Mouse (Mus musculus): ENCODE results near the gene Gm20388. TPM values are rescaled to one million over a fixed set of nuclear protein-coding genes. Genes with fewer than 3 reads are reported as not detected.
A peak's percentile ranks its signal among the peaks of the same experiment; 100 is the strongest.
"Not testable (repeated sequence)": the region's sequence is repeated elsewhere in the genome, so short reads cannot be mapped to it uniquely, and the experiment has no call there.

The Gm20388 gene
- total RNA-seq, 1 experiment = 27.0 TPM

- Histone ChIP-seq H3K9ac (ENCODE audit: insufficient read depth, low read depth, low read length, poor library complexity, severe bottlenecking) (peak overlapping the region; percentile 19; the same call in 1 of the 2 replicates), H3K36me3 (ENCODE audit: control insufficient read depth, insufficient read depth, low read length, poor library complexity, severe bottlenecking) (no peaks in the 10 kb centered on the region), H3K27ac (ENCODE audit: insufficient read depth, low read depth, low read length, poor library complexity, severe bottlenecking) (no peak overlapping the region), H3K4me1 (ENCODE audit: control insufficient read depth in 2 of 2, insufficient read depth in 2 of 2, low read length in 2 of 2, poor library complexity in 1 of 2) (peaks cover 6 to 31% of the 10 kb centered on the region in 2 experiments; a peak in 2 of 4 replicates), H3K9me3 (ENCODE audit: control insufficient read depth, insufficient read depth, low read depth, low read length) (no peaks in the 10 kb centered on the region), H3K4me3 (ENCODE audit: insufficient read depth in 1 of 2, low read depth in 1 of 2, low read length in 2 of 2, poor library complexity in 1 of 2, severe bottlenecking in 1 of 2) (no peak overlapping the region)
- no peak for DNase-seq (ENCODE audit: low read depth, low spot score)
- in situ Hi-C loops (cut with MboI; ENCODE audit: low sequenced_read_pairs in 2 of 2, unreplicated experiment in 2 of 2) = no loop called here
- no peak for TF ChIP-seq CHD2 (IDR thresholded peaks at IDR 0.05; ENCODE audit: low read depth, low read length)
- TF ChIP-seq ZC3H11A (IDR thresholded peaks at IDR 0.05; ENCODE audit: borderline replicate concordance, low read depth, low read length) = 0 out of 2 replicates have a peak, but pooled peaks have one; percentile 16
- no peak for TF ChIP-seq HCFC1 (IDR thresholded peaks at IDR 0.05; ENCODE audit: borderline replicate concordance, insufficient read depth, low read length)
Measured at GRCm38 (mm10) chr8:120800308-120800865, 889.7 kb downstream of the Gm20388 start.

GRCm38 (mm10) chr8:120803661-120804375 lies 893.2 kb downstream of the Gm20388 start:
- H3K9ac ChIP-seq (ENCODE audit: insufficient read depth, low read depth, low read length, poor library complexity, severe bottlenecking); DNase-seq (ENCODE audit: low read depth, low spot score); in situ Hi-C loops (cut with MboI; ENCODE audit: low sequenced_read_pairs in 2 of 2, unreplicated experiment in 2 of 2); H3K27ac ChIP-seq (ENCODE audit: insufficient read depth, low read depth, low read length, poor library complexity, severe bottlenecking); H3K36me3 ChIP-seq (ENCODE audit: control insufficient read depth, insufficient read depth, low read length, poor library complexity, severe bottlenecking); H3K9me3 ChIP-seq (ENCODE audit: control insufficient read depth, insufficient read depth, low read depth, low read length); H3K4me3 ChIP-seq (ENCODE audit: insufficient read depth in 1 of 2, low read depth in 1 of 2, low read length in 2 of 2, poor library complexity in 1 of 2, severe bottlenecking in 1 of 2): not testable (repeated sequence)
- peaks cover 6 to 43% of the 10 kb centered on the region in 2 experiments; a peak in 2 of 4 replicates for H3K4me1 ChIP-seq (ENCODE audit: control insufficient read depth in 2 of 2, insufficient read depth in 2 of 2, low read length in 2 of 2, poor library complexity in 1 of 2)

GRCm38 (mm10) chr8:120804741-120805140 lies 894.1 kb downstream of the Gm20388 start:
- no peak for TF ChIP-seq CHD2 (IDR thresholded peaks at IDR 0.05; ENCODE audit: low read depth, low read length)
- Histone ChIP-seq H3K4me1 (ENCODE audit: control insufficient read depth in 2 of 2, insufficient read depth in 2 of 2, low read length in 2 of 2, poor library complexity in 1 of 2) (peaks cover 6 to 43% of the 10 kb centered on the region in 2 experiments; a peak in 2 of 4 replicates), H3K9me3 (ENCODE audit: control insufficient read depth, insufficient read depth, low read depth, low read length) (no peaks in the 10 kb centered on the region), H3K4me3 (ENCODE audit: insufficient read depth in 1 of 2, low read depth in 1 of 2, low read length in 2 of 2, poor library complexity in 1 of 2, severe bottlenecking in 1 of 2) (no peak overlapping the region), H3K27ac (ENCODE audit: insufficient read depth, low read depth, low read length, poor library complexity, severe bottlenecking) (no peak overlapping the region), H3K36me3 (ENCODE audit: control insufficient read depth, insufficient read depth, low read length, poor library complexity, severe bottlenecking) (no peaks in the 10 kb centered on the region), H3K9ac (ENCODE audit: insufficient read depth, low read depth, low read length, poor library complexity, severe bottlenecking) (no peak overlapping the region)
- in situ Hi-C loops (cut with MboI; ENCODE audit: low sequenced_read_pairs in 2 of 2, unreplicated experiment in 2 of 2) = no loop called here
- DNase-seq (ENCODE audit: low read depth, low spot score) = no peak

DNA sequence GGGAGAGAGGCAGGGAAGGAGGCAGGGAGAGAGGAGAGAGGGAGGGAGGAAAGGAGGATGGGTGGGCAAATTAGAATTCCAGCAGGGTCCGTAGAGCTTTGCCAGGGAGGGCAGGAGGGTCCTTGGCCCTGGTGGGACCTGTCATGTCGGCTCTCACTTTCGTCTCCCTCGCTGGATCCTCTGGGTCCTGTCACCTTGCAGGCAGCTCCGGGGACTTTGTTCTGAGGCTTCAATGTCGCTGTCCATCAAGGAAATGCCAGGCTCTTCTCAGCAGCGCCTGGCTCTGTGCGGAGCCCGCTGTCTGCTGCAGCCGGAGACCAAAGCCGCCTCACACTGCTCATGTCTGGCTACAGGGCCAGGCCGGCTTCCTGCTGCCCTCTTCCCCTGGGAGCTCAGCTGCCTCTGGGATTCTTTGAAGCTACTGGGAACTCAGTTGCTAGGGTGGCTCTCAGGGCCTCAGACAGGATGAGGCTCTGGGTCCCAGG lies 896.2 kb downstream of the Gm20388 start:
- H3K4me1 ChIP-seq (ENCODE audit: control insufficient read depth in 2 of 2, insufficient read depth in 2 of 2, low read length in 2 of 2, poor library complexity in 1 of 2) = peaks cover 6 to 34% of the 10 kb centered on the region in 2 experiments; a peak in 2 of 4 replicates
- no peak overlapping the region for H3K4me3 ChIP-seq (ENCODE audit: insufficient read depth in 1 of 2, low read depth in 1 of 2, low read length in 2 of 2, poor library complexity in 1 of 2, severe bottlenecking in 1 of 2)
- H3K9me3 ChIP-seq (ENCODE audit: control insufficient read depth, insufficient read depth, low read depth, low read length) = no peaks in the 10 kb centered on the region
- in situ Hi-C loops (cut with MboI; ENCODE audit: low sequenced_read_pairs in 2 of 2, unreplicated experiment in 2 of 2) = no loop called here
- no peak overlapping the region for H3K9ac ChIP-seq (ENCODE audit: insufficient read depth, low read depth, low read length, poor library complexity, severe bottlenecking)
- no peak overlapping the region for H3K27ac ChIP-seq (ENCODE audit: insufficient read depth, low read depth, low read length, poor library complexity, severe bottlenecking)
- TF ChIP-seq ZC3H11A (IDR thresholded peaks at IDR 0.05; ENCODE audit: borderline replicate concordance, low read depth, low read length) (no peak), CHD2 (IDR thresholded peaks at IDR 0.05; ENCODE audit: low read depth, low read length) (no peak), ZNF384 (IDR thresholded peaks at IDR 0.05; ENCODE audit: low read depth, low read length) (no peak), MAFK (IDR thresholded peaks at IDR 0.05; ENCODE audit: insufficient read depth, low read depth, low read length) (no peak), HCFC1 (IDR thresholded peaks at IDR 0.05; ENCODE audit: borderline replicate concordance, insufficient read depth, low read length) (no peak)
- DNase-seq (ENCODE audit: low read depth, low spot score) = no peak
- no peaks in the 10 kb centered on the region for H3K36me3 ChIP-seq (ENCODE audit: control insufficient read depth, insufficient read depth, low read length, poor library complexity, severe bottlenecking)

DNA sequence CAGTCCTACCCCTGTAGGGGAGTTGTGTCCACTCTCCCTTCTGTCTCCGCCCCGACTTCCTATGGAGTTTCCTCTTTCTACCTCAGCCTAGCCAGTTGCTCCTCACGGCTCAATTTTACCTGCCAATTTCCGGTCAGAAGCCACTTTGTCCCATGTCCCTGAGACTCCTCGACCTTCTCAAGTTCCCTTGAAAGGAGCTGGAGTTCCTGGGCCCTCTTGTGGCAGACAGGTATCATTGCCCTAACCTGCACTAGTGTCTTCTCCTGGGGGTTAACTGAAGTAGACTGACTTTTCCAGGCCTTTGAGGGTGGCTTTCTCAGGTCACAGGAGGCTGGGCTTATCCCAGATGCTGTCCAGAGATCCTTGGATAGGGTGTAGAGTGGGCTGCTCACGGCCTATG lies 897.1 kb downstream of the Gm20388 start:
- Histone ChIP-seq H3K4me3 (ENCODE audit: insufficient read depth in 1 of 2, low read depth in 1 of 2, low read length in 2 of 2, poor library complexity in 1 of 2, severe bottlenecking in 1 of 2) (no peak overlapping the region), H3K9ac (ENCODE audit: insufficient read depth, low read depth, low read length, poor library complexity, severe bottlenecking) (no peak overlapping the region), H3K9me3 (ENCODE audit: control insufficient read depth, insufficient read depth, low read depth, low read length) (no peaks in the 10 kb centered on the region), H3K27ac (ENCODE audit: insufficient read depth, low read depth, low read length, poor library complexity, severe bottlenecking) (no peak overlapping the region), H3K4me1 (ENCODE audit: control insufficient read depth in 2 of 2, insufficient read depth in 2 of 2, low read length in 2 of 2, poor library complexity in 1 of 2) (peaks cover 6 to 27% of the 10 kb centered on the region in 2 experiments; a peak in 2 of 4 replicates), H3K36me3 (ENCODE audit: control insufficient read depth, insufficient read depth, low read length, poor library complexity, severe bottlenecking) (no peaks in the 10 kb centered on the region)
- TF ChIP-seq CHD2 (IDR thresholded peaks at IDR 0.05; ENCODE audit: low read depth, low read length) (no peak), HCFC1 (IDR thresholded peaks at IDR 0.05; ENCODE audit: borderline replicate concordance, insufficient read depth, low read length) (no peak), ZNF384 (IDR thresholded peaks at IDR 0.05; ENCODE audit: low read depth, low read length) (no peak), ZC3H11A (IDR thresholded peaks at IDR 0.05; ENCODE audit: borderline replicate concordance, low read depth, low read length) (no peak), MAFK (IDR thresholded peaks at IDR 0.05; ENCODE audit: insufficient read depth, low read depth, low read length) (no peak)
- DNase-seq (ENCODE audit: low read depth, low spot score) = no peak
- in situ Hi-C loops (cut with MboI; ENCODE audit: low sequenced_read_pairs in 2 of 2, unreplicated experiment in 2 of 2) = no loop called here
